Mouse (Mus musculus) left cerebral cortex, postnatal 36 days (tissue): Measurements from ENCODE around the gene Slfn5. TPM values are rescaled to one million over a fixed set of nuclear protein-coding genes. Genes with fewer than 3 reads are reported as not detected.
"Not testable (repeated sequence)": the region's sequence is repeated elsewhere in the genome, so short reads cannot be mapped to it uniquely, and the experiment has no call there.

Experiments used
- DNase-seq, 2 experiments: peaks; one replicate each; pipeline ENCODE4 v3.0.0; 2021 to 2022; ENCODE audit warnings: low spot score in 2 of 2, mixed read lengths in 1 of 2
- intact Hi-C: fragments of 180-260 bp; cut with DNase I; formaldehyde crosslinking; loops from one replicate; pipeline ENCODE4 v1.15.1; 2025
- total RNA-seq, 2 experiments: library from RNA; stranded (reverse); gene quantifications; 2 replicates each; pipeline ENCODE4 v1.2.3; 2021

Gene Slfn5
- total RNA-seq, 2 experiments from 2014 or later = 4.1 to 4.3 TPM

- no peak for DNase-seq
- intact Hi-C loops = no loop called here
Observed at GRCm38 (mm10) chr11:82933186-82933585, 18.0 kb upstream of the Slfn5 start.

GRCm38 (mm10) chr11:82943336-82943735, 7.8 kb upstream of the Slfn5 start:
- no peak for DNase-seq
- intact Hi-C loops = no loop called here

GRCm38 (mm10) chr11:82945636-82946035, 5.5 kb upstream of the Slfn5 start:
- intact Hi-C loops = no loop called here
- DNase-seq = no peak

GRCm38 (mm10) chr11:82947457-82947856, 3.7 kb upstream of the Slfn5 start:
- no peak for DNase-seq
- intact Hi-C loops = no loop called here

- intact Hi-C loops = no loop called here
- no peak for DNase-seq
Observed at GRCm38 (mm10) chr11:82949036-82949435, 2.1 kb upstream of the Slfn5 start.

- no peak for DNase-seq
- intact Hi-C loops = no loop called here
Observed at GRCm38 (mm10) chr11:82951865-82952611, 889 bp downstream of the Slfn5 start.

- DNase-seq = no peak
- intact Hi-C loops = no loop called here
Observed at GRCm38 (mm10) chr11:82952612-82953542, 1.7 kb downstream of the Slfn5 start.

GRCm38 (mm10) chr11:82954631-82955030, 3.5 kb downstream of the Slfn5 start:
- no peak for DNase-seq
- intact Hi-C loops = no loop called here

GRCm38 (mm10) chr11:82956925-82957324, 5.8 kb downstream of the Slfn5 start:
- no peak for DNase-seq
- intact Hi-C loops = no loop called here

- intact Hi-C loops = loop anchor here (2.0 kb wide), 1 partner anchor 45 kb away; no protein-coding TSS in a partner anchor
- no peak for DNase-seq
Observed at GRCm38 (mm10) chr11:82959613-82960012, 8.5 kb downstream of the Slfn5 start.

- intact Hi-C loops = no loop called here
- no peak for DNase-seq
Observed at GRCm38 (mm10) chr11:82961743-82962142, 10.6 kb downstream of the Slfn5 start.

- DNase-seq = no peak
Observed at GRCm38 (mm10) chr11:82962215-82962614, 11.1 kb downstream of the Slfn5 start.

GRCm38 (mm10) chr11:82970712-82971589, 19.8 kb downstream of the Slfn5 start:
- intact Hi-C loops = loop anchor here (5.0 kb wide), 1 partner anchor 76 kb away; no protein-coding TSS in a partner anchor
- DNase-seq = no peak

More at GRCm38 (mm10) chr11:82962215-82962614, 11.1 kb downstream of the Slfn5 start:
- intact Hi-C loops = no loop called here

GRCm38 (mm10) chr11:82971590-82971974, 20.4 kb downstream of the Slfn5 start:
- no peak for DNase-seq
- intact Hi-C loops = loop anchor here (5.0 kb wide), 1 partner anchor 76 kb away; no protein-coding TSS in a partner anchor

GRCm38 (mm10) chr11:82973916-82974315, 22.8 kb downstream of the Slfn5 start:
- DNase-seq = no peak
- intact Hi-C loops = loop anchor here (5.0 kb wide), 1 partner anchor 73 kb away; no protein-coding TSS in a partner anchor

- DNase-seq, intact Hi-C loops: not testable (repeated sequence)
Observed at GRCm38 (mm10) chr11:82982409-82982808, 31.3 kb downstream of the Slfn5 start.

- no peak for DNase-seq
- intact Hi-C loops = no loop called here
Observed at GRCm38 (mm10) chr11:82983193-82983592, 32.0 kb downstream of the Slfn5 start.

- intact Hi-C loops = no loop called here
- no peak for DNase-seq
Observed at GRCm38 (mm10) chr11:82987621-82988020, 36.5 kb downstream of the Slfn5 start.

- intact Hi-C loops = no loop called here
- no peak for DNase-seq
Observed at GRCm38 (mm10) chr11:82989357-82989756, 38.2 kb downstream of the Slfn5 start.
